Mouse (Mus musculus) megakaryocyte, embryonic 14.5 days (primary cell): Measurements from ENCODE around the gene Col7a1. TPM values are rescaled to one million over a fixed set of nuclear protein-coding genes. Genes with fewer than 3 reads are reported as not detected.

Experiments
- H3K27me3 ChIP-seq: replicated peaks from 2 replicates; pipeline ENCODE3; 2012; ENCODE audit warnings: inconsistent platforms
- H3K36me3 ChIP-seq: replicated peaks from 2 replicates; pipeline ENCODE3; 2012; ENCODE audit warnings: low read length, inconsistent platforms, mixed read lengths
- H3K4me1 ChIP-seq: 2 replicates; pipeline ENCODE4 v1.6.1; 2012; ENCODE audit warnings: inconsistent platforms
- H3K4me3 ChIP-seq: replicated peaks from 2 replicates; pipeline ENCODE3; 2012; ENCODE audit warnings: moderate library complexity, mild to moderate bottlenecking, inconsistent platforms
- H3K9me3 ChIP-seq: 2 replicates; pipeline ENCODE4 v1.6.1; 2012; ENCODE audit warnings: inconsistent platforms
- FLI1 ChIP-seq: IDR thresholded peaks from 2 replicates; pipeline ENCODE4 v1.6.1; 2012; ENCODE audit warnings: low read length, inconsistent platforms, mixed read lengths
- GATA1 ChIP-seq: IDR thresholded peaks from 3 replicates; pipeline ENCODE4 v1.6.1; 2012; ENCODE audit warnings: mixed read lengths, low read length, inconsistent platforms, borderline replicate concordance
- polyA plus RNA-seq: library from polyadenylated mRNA; stranded (reverse); fragments of >175 nt; gene quantifications from 2 replicates; pipeline ENCODE4 v1.2.3, GENCODE M21; 2012; ENCODE audit warnings: low replicate concordance; ENCODE audit not compliant: insufficient read depth

Gene Col7a1
- polyA plus RNA-seq, 1 experiment, result 0.36 TPM

DNA sequence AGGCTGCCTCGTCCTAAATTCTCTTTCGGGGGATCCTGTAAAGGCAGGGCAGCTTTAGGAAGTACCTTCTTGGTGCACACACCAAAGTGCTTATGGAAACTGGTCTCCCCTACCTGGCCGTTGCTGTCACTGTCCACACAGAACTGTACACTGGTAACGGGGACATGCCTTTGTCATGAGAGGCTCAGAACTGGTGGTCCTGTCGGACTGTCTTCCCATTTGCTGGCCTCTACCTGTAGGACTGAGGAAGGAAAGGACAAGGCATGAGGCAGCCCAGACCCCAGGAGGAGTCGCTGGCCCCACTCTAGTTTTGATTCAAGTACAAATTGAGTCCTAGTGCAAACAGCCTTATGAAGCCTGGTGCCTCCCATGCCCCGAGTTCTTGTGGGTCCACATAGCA, 77.6 kb downstream of the Col7a1 start:
- Histone ChIP-seq H3K4me3 (no peak overlapping the region), H3K27me3 (peaks cover 23% of the 10 kb centered on the region)
- no peak for TF ChIP-seq GATA1
- no peak for TF ChIP-seq FLI1

DNA sequence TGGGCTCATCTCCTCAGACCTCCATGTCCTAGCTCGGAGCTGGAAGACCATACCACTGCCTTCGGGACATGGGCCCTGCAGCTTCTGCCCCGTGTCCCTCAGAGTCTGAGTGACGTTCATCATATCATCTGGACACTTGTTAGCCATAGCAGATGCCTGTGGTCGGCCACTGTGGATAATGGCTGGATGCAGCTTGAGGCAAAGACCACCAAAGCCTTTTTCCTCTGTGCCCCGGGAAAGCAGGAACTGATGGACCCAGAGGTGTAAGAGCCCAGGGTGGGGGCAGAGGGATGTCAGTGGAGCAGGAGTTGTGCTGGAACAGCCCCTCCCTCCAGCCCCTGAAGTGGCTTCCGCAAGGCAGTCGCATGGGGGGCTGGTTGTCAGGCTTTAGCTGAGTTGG, 78.3 kb downstream of the Col7a1 start:
- H3K4me3 ChIP-seq, result no peak overlapping the region

More for the DNA sequence above, 77.6 kb downstream of the Col7a1 start:
- H3K4me1 ChIP-seq, result peaks cover 41% of the 10 kb centered on the region
- peaks cover 64% of the 10 kb centered on the region for H3K36me3 ChIP-seq
- no peaks in the 10 kb centered on the region for H3K9me3 ChIP-seq

DNA sequence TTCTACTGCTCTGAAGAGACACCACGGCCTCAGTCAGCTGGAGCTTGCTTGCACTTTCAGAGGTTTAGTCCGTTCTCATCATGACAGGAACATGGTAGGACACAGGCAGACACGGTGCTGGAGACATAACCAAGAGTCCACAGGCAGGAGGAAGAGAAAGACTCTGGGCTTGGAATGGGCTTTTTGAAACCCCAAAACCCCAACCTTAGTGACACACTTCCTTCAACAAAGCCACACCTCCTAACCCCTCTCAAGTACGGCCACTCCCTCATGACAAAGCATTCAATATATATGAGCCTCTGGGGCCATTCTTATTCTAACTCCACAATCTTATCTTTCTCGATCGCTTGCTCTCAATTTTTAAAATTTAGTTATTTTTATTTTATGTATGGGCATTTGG, 79.0 kb downstream of the Col7a1 start:
- TF ChIP-seq GATA1 (no peak), FLI1 (no peak)
- peaks cover 33% of the 10 kb centered on the region for H3K4me1 ChIP-seq
- H3K36me3 ChIP-seq, result peaks cover 50% of the 10 kb centered on the region
- H3K27me3 ChIP-seq, result peaks cover 16% of the 10 kb centered on the region
- no peak overlapping the region for H3K4me3 ChIP-seq
- no peaks in the 10 kb centered on the region for H3K9me3 ChIP-seq

More for the DNA sequence above, 78.3 kb downstream of the Col7a1 start:
- H3K4me1 ChIP-seq, result peaks cover 38% of the 10 kb centered on the region
- peaks cover 20% of the 10 kb centered on the region for H3K27me3 ChIP-seq
- TF ChIP-seq GATA1, result no peak
- no peak for TF ChIP-seq FLI1
- H3K9me3 ChIP-seq, result no peaks in the 10 kb centered on the region
- peaks cover 57% of the 10 kb centered on the region for H3K36me3 ChIP-seq

Other genes with a start within 250 kb of the Col7a1 start
- gene Ip6k2, start 169.8 kb upstream of the Col7a1 start, polyA plus RNA-seq, result 19.2 and 25.5 TPM in 2 replicates
- gene Nckipsd, start 145.2 kb upstream of the Col7a1 start, polyA plus RNA-seq, result 1.4 TPM in 1 of 2 replicates, not detected in the other
- 1.5 TPM in 1 of 2 replicates, not detected in the other for gene Celsr3, start 127.3 kb upstream of the Col7a1 start, polyA plus RNA-seq
- gene Slc26a6, start 100.3 kb upstream of the Col7a1 start, polyA plus RNA-seq, result 8.6 and 23.5 TPM in 2 replicates
- gene Tmem89, start 39.0 kb upstream of the Col7a1 start, polyA plus RNA-seq, result not detected in 2 replicates
- gene Uqcrc1, start 17.0 kb upstream of the Col7a1 start, polyA plus RNA-seq, result 221 and 266 TPM in 2 replicates
- gene Ucn2, start 32.4 kb downstream of the Col7a1 start, polyA plus RNA-seq, result 0.18 TPM in 1 of 2 replicates, not detected in the other
- 2.4 and 5.8 TPM in 2 replicates for gene Pfkfb4, start 38.2 kb downstream of the Col7a1 start, polyA plus RNA-seq
- gene Shisa5, start 85.0 kb downstream of the Col7a1 start, polyA plus RNA-seq, result 375 and 575 TPM in 2 replicates
- gene Trex1, start 106.1 kb downstream of the Col7a1 start, polyA plus RNA-seq, result 25.2 and 49.1 TPM in 2 replicates
- 2.2 and 2.8 TPM in 2 replicates for gene Atrip, start 120.5 kb downstream of the Col7a1 start, polyA plus RNA-seq
- 3.8 TPM in 1 of 2 replicates, not detected in the other for gene Ccdc51, start 128.9 kb downstream of the Col7a1 start, polyA plus RNA-seq
- gene Tma7, start 129.0 kb downstream of the Col7a1 start, polyA plus RNA-seq, result 28.0 and 687 TPM in 2 replicates
- not detected in 2 replicates for gene Plxnb1, start 141.8 kb downstream of the Col7a1 start, polyA plus RNA-seq
- not detected in 2 replicates for gene Fbxw21, start 208.5 kb downstream of the Col7a1 start, polyA plus RNA-seq
- not detected in 2 replicates for gene Fbxw13, start 242.4 kb downstream of the Col7a1 start, polyA plus RNA-seq